Mouse (Mus musculus) kidney, adult 2 months (tissue): Measurements from ENCODE around the gene Prkar1b. TPM values are rescaled to one million over a fixed set of nuclear protein-coding genes. Genes with fewer than 3 reads are reported as not detected.

Experiments
- DNase-seq: peaks from one replicate; pipeline ENCODE4 v3.0.0; 2021
- H3K27ac ChIP-seq: fragments of 200-500 bp; 2 replicates; pipeline ENCODE4 v1.5.1; 2012; ENCODE audit warnings: low read depth, low read length, control low read depth, inconsistent platforms; ENCODE audit not compliant: insufficient read depth
- H3K27me3 ChIP-seq: fragments of 200-500 bp; replicated peaks from 2 replicates; pipeline ENCODE4 v1.6.1; 2012; ENCODE audit warnings: mild to moderate bottlenecking, moderate library complexity, low read length, inconsistent platforms; ENCODE audit not compliant: control insufficient read depth, insufficient read depth
- H3K36me3 ChIP-seq: fragments of 200-500 bp; 2 replicates; pipeline ENCODE4 v1.6.1; 2012; ENCODE audit warnings: mild to moderate bottlenecking, moderate library complexity, low read length, inconsistent platforms; ENCODE audit not compliant: control insufficient read depth, insufficient read depth
- H3K4me1 ChIP-seq: fragments of 200-500 bp; 2 replicates; pipeline ENCODE4 v1.6.1; 2011; ENCODE audit warnings: low read length; ENCODE audit not compliant: control insufficient read depth, insufficient read depth
- H3K4me3 ChIP-seq: fragments of 200-500 bp; 2 replicates; pipeline ENCODE4 v1.5.1; 2011; ENCODE audit warnings: mild to moderate bottlenecking, low read depth, low read length, control low read depth; ENCODE audit not compliant: insufficient read depth
- CTCF ChIP-seq: fragments of 200-500 bp; conservative IDR thresholded peaks from 2 replicates; pipeline ENCODE4 v1.5.1; 2011; ENCODE audit warnings: low read depth, mild to moderate bottlenecking, control low read depth, low read length, moderate library complexity, mixed read lengths; ENCODE audit not compliant: insufficient read depth, insufficient read length
- POLR2A ChIP-seq: fragments of 200-500 bp; IDR thresholded peaks from one replicate; pipeline ENCODE4 v1.6.1; 2011; ENCODE audit warnings: low read depth, low read length, control low read depth
- WGBS: fragments of 180-500 bp; shearing (Covaris S2); methylation state at CpG from one replicate; pipeline ENCODE4 v1.1.7; 2018; 5-methylcytosine and 5-hydroxymethylcytosine counted together
- polyA plus RNA-seq: library from polyadenylated mRNA; depleted of rRNA; stranded (reverse); fragments of >200 nt; gene quantifications from 2 replicates; pipeline ENCODE4 v1.2.3, GENCODE M21; 2012

Gene Prkar1b
- polyA plus RNA-seq, 1 experiment: 7.1 TPM

GRCm38 (mm10) chr5:139118961-139119276 lies 30.9 kb downstream of the Prkar1b start:
- no peak for TF ChIP-seq CTCF
- no peak for TF ChIP-seq POLR2A
- DNase-seq: no peak
- Histone ChIP-seq H3K27ac (no peak overlapping the region), H3K36me3 (no peaks in the 10 kb centered on the region), H3K4me3 (no peak overlapping the region), H3K27me3 (no peaks in the 10 kb centered on the region), H3K4me1 (no peaks in the 10 kb centered on the region)
- WGBS: 67% methylated on average over 2 of the region's 2 CpGs

GRCm38 (mm10) chr5:139118139-139118960 lies 31.5 kb downstream of the Prkar1b start:
- DNase-seq: peak; percentile 44
- Histone ChIP-seq H3K4me3 (no peak overlapping the region), H3K27ac (no peak overlapping the region), H3K27me3 (no peaks in the 10 kb centered on the region), H3K4me1 (no peaks in the 10 kb centered on the region), H3K36me3 (no peaks in the 10 kb centered on the region)
- WGBS: 69% methylated on average over 5 of the region's 5 CpGs
- no peak for TF ChIP-seq POLR2A
- TF ChIP-seq CTCF: no peak

DNA sequence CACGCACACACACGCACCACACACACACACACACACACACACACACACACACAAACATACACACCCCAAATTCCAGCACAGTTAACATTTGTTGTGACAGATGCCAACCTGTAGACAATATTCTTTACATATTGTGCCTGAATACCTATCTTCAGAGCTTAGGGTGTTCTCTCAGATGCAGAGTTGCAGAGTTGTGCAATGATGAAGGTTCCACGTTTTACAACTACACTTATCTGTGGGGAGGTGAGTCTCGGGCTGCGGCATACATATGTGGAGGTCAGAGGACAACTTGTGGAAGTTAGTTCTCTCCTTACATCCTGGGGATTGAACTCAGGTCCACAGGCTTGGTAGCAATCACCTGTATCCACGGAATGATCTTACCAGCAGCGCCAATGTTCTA lies 34.3 kb downstream of the Prkar1b start:
- no peak for DNase-seq
- H3K4me1 ChIP-seq: no peaks in the 10 kb centered on the region
- H3K27me3 ChIP-seq: no peaks in the 10 kb centered on the region
- 93% methylated on average over 7 of the region's 7 CpGs for WGBS
- no peaks in the 10 kb centered on the region for H3K36me3 ChIP-seq
- TF ChIP-seq POLR2A: no peak
- TF ChIP-seq CTCF: no peak
- H3K4me3 ChIP-seq: no peak overlapping the region
- H3K27ac ChIP-seq: no peak overlapping the region

- H3K27ac ChIP-seq: no peak overlapping the region
- WGBS: 78% methylated on average over 4 of the region's 4 CpGs
- H3K27me3 ChIP-seq: no peaks in the 10 kb centered on the region
- DNase-seq: no peak
- no peaks in the 10 kb centered on the region for H3K4me1 ChIP-seq
- TF ChIP-seq CTCF (no peak), POLR2A (no peak)
- no peaks in the 10 kb centered on the region for H3K36me3 ChIP-seq
- H3K4me3 ChIP-seq: no peak overlapping the region
Measured at GRCm38 (mm10) chr5:139114876-139115275, 34.9 kb downstream of the Prkar1b start.

DNA sequence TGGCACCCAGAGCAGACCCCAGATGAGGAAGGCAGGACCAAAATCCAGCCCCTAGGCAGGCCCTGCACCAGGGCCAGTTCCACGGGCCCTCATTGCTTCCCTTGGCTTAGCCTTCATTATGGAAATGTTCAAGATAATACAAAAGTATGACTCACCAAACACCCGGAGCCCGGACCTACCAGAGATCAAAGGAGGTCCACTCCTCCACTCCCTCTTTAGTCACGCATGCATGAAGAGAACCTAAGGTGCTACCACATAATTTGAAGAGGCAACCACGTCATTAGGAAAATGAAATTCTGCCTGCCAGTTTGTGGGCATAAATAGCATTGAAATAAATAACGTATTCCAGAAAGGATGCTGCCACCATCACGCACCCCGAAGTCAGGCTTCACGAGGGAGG lies 37.4 kb downstream of the Prkar1b start:
- Histone ChIP-seq H3K4me3 (no peak overlapping the region), H3K36me3 (no peaks in the 10 kb centered on the region), H3K27me3 (no peaks in the 10 kb centered on the region), H3K4me1 (no peaks in the 10 kb centered on the region), H3K27ac (no peak overlapping the region)
- 59% methylated on average over 9 of the region's 9 CpGs for WGBS
- TF ChIP-seq POLR2A: no peak
- no peak for TF ChIP-seq CTCF
- DNase-seq: no peak

DNA sequence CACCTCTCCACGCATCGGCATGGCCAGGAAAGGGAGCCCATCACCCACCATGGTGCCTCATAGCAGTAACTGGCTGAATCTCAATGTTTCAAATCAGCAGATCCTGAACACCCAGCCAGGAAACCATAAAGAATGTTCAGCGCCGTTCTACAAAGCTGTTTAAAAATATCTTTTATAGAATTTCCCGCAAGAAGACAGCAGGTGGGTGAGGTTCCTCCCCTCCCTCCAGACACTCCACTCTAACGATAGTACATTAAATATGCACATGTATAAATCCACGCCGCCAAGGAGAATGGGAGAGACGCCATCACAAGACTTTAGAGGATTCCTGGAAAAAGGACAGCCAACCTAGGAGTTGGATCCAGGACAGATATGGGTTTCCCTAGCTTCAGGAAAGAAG lies 37.8 kb downstream of the Prkar1b start:
- 69% methylated on average over 9 of the region's 9 CpGs for WGBS

DNA sequence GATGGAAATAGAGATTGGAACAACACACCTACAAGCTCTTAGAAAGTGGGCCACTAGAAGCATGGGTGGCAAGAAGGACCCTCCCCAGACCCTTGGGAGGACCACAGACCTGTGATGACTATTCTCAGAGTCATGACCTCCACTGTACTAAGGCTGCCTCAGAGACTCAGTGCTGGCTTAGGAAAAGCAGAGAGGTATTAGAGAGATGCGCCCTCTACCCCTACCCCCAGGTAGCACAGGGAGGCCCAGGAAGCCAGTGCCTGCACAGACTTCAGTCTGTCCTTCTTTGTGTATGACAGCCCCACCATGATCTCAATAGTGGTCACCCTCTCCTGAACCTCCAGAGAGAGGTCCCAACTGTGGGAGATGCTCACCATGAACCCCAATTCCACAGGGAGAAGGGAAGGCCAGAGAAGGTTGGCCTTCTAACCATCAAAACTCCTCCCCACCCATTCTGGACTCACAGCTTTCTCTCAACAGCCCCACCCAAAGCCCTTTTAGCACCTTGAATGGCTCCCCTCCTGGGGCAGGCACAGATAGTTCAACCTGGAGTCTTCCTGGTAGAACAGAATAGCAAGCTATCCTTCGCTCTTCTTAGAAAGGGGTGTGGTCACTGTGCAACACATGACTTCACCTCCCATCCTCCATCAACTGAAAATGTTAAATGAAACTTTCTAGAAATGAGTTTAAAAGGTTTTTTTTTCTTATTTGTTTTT lies 39.5 kb downstream of the Prkar1b start:
- H3K4me1 ChIP-seq: no peaks in the 10 kb centered on the region
- DNase-seq: no peak
- TF ChIP-seq POLR2A (no peak), CTCF (no peak)
- H3K27me3 ChIP-seq: no peaks in the 10 kb centered on the region
- H3K4me3 ChIP-seq: no peak overlapping the region
- WGBS: 94% methylated on average over 2 of the region's 2 CpGs
- H3K27ac ChIP-seq: no peak overlapping the region
- no peaks in the 10 kb centered on the region for H3K36me3 ChIP-seq

More for the DNA sequence above, 37.8 kb downstream of the Prkar1b start:
- H3K4me3 ChIP-seq: no peak overlapping the region
- no peaks in the 10 kb centered on the region for H3K36me3 ChIP-seq
- no peak for DNase-seq
- TF ChIP-seq POLR2A: no peak
- no peak for TF ChIP-seq CTCF
- no peak overlapping the region for H3K27ac ChIP-seq
- no peaks in the 10 kb centered on the region for H3K4me1 ChIP-seq
- no peaks in the 10 kb centered on the region for H3K27me3 ChIP-seq
